Mouse (Mus musculus) bone marrow macrophage, adult 2 months (primary cell): ENCODE measurements at regions not wholly inside any gene's neighbourhood (a gene's known extent, or its start where the extent isn't known, plus 50 kb on each side); places are given as distances from the start of the nearest gene placed in this dataset.

Source experiments
- CTCF ChIP-seq: IDR thresholded peaks from 2 replicates; pipeline ENCODE4 v1.5.1; 2012; ENCODE audit warnings: low read depth, mild to moderate bottlenecking, low read length, moderate library complexity
- POLR2A ChIP-seq: IDR thresholded peaks from 2 replicates; pipeline ENCODE4 v1.6.1; 2012; ENCODE audit warnings: mild to moderate bottlenecking, low read depth, low read length, borderline replicate concordance

GRCm38 (mm10) chr3:38209081-38209480 is 275.6 kb downstream of the Ankrd50 start:
- TF ChIP-seq POLR2A (no peak), CTCF (no peak)
